Mouse (Mus musculus): ENCODE data around the gene Ank3. TPM values are rescaled to one million over a fixed set of nuclear protein-coding genes. Genes with fewer than 3 reads are reported as not detected.

The Ank3 gene
- total RNA-seq, 4 experiments from 2014 or later: 81.4 to 115 (median 89.6) TPM

GRCm38 (mm10) chr10:69571422-69571821 is 172.8 kb downstream of the Ank3 start:
- no peak for DNase-seq (ENCODE audit: low spot score in 2 of 2)

GRCm38 (mm10) chr10:69571972-69572371 is 173.4 kb downstream of the Ank3 start:
- no peak for DNase-seq (ENCODE audit: low spot score in 2 of 2)

GRCm38 (mm10) chr10:69573054-69573453 is 174.5 kb downstream of the Ank3 start:
- DNase-seq (ENCODE audit: low spot score in 2 of 2): no peak

DNA sequence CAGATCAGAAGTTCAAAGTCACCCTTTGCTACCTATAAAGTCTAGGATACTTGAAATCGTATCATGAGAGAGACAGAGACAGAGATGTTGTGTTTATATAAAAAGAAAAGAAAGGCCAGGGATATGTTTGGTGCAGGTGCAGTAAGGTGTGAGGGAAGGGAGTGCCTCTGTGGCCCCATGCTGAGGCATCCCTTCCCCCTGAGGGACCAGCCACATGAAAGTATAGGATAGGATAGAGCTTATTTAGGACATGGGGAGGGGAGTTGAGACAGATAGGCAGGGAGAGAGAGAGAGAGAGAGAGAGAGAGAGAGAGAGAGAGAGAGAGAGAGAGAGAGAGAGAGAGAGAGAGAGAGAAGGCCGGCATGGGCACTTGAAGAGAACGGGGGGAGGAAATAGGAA is 175.2 kb downstream of the Ank3 start:
- DNase-seq (ENCODE audit: low spot score in 2 of 2): no peak

DNA sequence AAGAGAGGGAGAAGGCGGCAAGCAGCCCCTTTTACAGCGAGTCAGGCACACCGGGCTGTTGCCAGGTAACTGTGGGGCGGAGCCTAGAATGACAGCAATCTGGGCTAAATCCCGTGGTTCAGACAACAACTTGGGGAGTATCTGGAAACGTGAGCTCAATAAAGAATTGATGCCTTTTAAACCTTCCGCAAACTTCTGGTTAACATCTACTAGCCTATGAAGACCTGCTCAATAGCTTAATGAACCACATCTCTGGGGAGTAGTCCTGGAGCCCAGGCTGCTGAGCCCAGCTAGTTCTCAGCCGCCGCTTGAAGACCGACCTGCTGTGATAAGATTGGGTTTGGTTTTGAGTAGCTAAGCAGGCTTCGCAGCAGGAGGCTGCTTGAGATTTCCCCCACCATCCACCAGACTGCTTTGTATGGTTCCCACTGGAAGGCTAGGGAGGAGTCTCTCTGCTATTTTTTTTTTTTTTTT is 175.7 kb downstream of the Ank3 start:
- DNase-seq (ENCODE audit: low spot score in 2 of 2): no peak

- DNase-seq (ENCODE audit: low spot score in 2 of 2): no peak
Measured at GRCm38 (mm10) chr10:69574894-69575293, 176.3 kb downstream of the Ank3 start.

DNA sequence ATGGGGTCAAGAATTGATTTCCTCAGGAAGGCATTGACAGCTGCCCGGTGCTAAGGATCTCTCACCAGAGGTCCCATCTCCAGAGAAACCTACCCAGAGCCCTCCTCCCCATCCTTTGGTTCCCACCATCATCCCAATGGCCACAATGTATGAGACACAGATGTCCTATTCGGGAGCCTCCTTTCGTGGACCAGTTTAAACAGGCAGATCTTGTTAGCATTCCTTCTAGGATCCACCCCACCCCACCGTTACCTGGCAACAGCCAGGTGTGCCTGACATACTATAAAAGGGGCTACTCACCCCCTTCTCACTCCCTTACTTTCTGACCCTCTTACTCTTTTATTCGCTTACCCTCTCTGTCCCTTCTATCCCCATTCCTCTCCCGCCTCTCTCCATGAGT is 176.9 kb downstream of the Ank3 start:
- no peak for DNase-seq (ENCODE audit: low spot score in 2 of 2)

DNA sequence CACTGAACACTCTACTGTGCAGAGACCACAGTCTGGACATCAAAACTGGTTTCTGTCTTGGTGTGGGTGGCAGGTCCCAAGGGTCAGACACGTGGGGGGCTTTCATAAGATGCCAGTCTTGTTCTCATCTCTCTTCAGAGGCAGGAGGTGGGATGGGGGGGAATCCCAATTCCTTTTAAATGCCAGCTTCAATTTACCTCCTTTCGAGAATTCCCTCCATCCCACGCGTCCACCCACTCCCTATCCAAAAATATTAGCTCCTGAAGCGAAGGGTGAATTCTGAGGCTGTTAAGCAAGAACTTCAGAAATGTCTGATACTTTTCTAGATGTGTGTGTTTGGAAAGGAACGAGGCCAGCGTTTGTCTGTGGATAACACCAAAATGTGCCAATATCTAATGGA is 177.7 kb downstream of the Ank3 start:
- DNase-seq (ENCODE audit: low spot score in 2 of 2): no peak

DNA sequence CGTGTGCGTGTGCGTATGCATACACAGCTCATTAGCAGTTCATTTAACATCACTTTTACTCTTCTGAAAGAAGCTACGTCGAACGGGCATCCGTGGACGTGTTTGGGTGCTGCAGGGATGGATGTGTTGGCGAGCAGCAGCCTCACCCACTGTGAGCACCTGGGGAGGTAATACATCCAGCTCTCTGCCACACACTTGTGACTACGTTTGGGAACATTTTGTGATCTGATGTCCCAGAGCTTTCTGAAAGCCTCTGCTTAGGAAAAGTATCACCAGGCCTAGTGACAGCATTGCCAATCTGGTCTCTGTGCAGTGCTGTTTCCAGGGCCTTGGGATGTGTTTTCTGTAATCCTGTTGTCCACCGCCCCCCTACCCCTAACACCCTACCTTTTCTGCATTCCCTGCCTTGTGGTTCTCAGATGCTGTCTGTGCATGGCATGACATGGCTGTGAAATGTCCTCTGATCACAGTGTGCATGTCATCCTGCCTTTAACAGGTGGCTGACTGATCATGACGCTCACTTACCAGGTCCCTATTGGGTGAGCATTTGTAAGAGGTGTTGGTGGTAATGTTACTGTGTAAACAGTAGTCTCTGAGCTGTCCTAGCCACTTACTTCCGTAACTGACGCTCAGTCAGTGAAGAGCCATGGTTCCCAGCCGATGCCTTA is 178.6 kb downstream of the Ank3 start:
- no peak for DNase-seq (ENCODE audit: low spot score in 2 of 2)

DNA sequence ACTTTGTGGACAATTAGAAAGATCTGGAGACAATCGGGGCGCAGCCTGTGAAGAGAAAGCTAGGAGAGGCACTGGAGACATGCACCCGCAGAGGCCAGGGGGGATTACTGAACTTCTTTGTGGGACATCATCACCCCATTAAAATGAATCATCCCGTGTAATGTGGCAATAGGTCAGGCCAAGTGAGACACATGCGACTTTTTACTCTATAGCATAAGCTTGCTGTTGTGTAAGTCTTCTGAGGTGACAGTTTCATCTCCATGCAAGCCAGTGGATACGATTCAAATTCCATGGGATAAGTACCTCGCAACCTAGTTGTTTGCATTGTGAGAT is 179.1 kb downstream of the Ank3 start:
- no peak for DNase-seq (ENCODE audit: low spot score in 2 of 2)

GRCm38 (mm10) chr10:69579585-69579984 is 181.0 kb downstream of the Ank3 start:
- no peak for DNase-seq (ENCODE audit: low spot score in 2 of 2)

DNA sequence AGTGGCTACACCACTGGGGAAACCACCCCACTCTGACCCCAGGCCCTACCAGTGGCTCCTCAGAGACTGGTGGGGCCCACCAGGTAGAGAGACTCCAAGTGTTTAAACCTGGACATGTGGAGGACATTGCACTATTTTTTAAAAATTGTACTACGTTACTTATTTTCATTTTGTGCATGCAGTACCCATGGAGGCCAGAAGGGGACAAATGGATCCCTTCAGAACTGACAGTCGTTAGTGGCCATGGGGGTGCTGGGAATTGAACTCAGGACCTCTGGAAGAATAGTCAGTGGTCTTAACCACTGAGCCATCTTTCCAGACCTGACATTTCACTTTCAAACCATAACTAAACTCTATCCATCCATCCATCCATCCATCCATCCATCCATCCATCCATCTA is 183.0 kb downstream of the Ank3 start:
- no peak for DNase-seq (ENCODE audit: low spot score in 2 of 2)

DNA sequence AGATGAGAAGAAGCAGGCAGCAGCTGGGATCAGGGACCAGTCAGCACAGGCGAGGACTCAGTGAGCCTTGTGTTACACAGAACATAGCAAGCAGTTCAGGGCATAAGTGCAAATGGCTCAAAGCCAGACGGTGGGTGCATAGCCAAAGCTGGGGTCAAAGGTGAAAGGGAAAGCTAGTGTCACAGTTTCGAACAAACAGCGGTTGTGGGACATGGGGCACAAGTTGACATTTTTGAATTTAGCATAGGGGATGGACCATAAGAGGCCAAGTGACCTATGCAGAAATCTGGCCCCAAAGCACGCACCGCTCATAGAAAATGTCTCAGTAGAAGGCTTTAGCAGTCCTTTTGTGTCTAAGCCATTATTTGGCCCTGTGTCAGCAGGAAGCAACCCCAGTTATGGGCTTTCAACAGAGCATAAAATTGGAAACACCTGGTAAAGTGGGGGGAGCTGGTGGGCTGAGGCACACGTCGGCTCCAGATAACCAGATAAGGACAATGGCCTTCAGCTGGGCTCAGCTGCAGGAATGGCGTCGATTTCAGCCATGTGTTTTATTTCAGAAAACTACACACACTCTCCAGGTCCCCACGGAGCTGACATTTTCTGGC is 185.4 kb downstream of the Ank3 start:
- no peak for DNase-seq (ENCODE audit: low spot score in 2 of 2)

- DNase-seq (ENCODE audit: low spot score in 2 of 2): no peak
Measured at GRCm38 (mm10) chr10:69584566-69584965, 186.0 kb downstream of the Ank3 start.

DNA sequence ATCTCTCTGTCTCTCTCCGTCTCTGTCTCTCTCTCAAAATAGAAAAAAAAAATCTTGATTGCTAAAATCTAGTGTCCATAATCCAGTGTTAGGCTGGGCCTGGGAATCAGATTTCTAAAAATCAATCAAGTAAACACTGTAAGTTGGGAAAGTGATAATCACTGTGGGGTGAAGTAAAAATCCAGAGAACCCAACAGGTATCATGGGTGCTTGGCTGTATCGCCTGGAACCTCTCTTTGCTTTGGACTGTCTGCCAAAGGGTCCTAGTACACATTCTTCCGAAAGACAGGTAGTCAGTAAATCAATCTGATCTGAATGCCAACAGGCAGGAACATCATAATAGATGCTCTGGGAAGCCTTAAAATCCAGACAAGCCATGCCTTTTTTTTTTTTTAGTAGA is 186.7 kb downstream of the Ank3 start:
- DNase-seq (ENCODE audit: low spot score in 2 of 2): no peak

GRCm38 (mm10) chr10:69594186-69595131 is 195.9 kb downstream of the Ank3 start:
- DNase-seq (ENCODE audit: low spot score in 2 of 2): peak; percentile 64 to 67

DNA sequence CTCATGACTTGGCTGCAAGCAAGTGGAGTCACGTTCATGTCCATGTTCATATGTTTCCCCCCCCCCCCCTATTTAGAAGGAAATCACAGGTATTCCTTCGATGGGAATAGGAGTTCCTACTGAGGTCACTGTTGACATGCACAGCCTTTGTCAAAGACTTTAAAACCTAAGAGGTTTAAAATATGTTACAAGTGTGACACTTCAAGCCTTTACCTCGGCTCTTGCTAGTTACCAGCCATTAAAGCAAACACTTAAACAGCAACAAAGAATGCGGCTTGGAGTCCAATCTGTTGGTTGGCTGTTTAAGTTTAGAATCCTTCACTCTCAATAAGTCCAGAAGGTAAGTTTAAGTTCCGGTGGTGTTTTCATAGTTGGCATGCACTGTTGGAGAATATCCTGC is 196.9 kb downstream of the Ank3 start:
- DNase-seq (ENCODE audit: low spot score in 2 of 2): no peak

DNA sequence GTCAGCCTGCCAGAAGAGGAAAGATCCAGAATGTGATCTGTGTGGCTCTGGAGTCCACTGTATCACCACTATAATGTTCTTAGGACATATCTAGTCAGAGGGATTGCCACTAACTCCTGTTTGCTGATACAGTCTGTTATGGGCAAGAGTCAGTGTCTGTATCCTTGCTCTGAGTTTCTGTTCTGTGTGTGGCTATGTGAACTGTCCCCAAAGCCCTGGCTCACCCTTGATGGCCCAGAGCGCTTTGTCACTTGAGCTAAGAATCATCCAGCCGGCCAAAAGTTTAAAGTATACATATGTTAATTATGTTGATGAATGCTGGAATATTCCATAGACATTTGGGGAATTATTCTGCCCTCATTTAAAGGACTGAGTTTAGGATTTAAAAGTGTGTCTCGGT is 202.9 kb downstream of the Ank3 start:
- DNase-seq (ENCODE audit: low spot score in 2 of 2): no peak

DNA sequence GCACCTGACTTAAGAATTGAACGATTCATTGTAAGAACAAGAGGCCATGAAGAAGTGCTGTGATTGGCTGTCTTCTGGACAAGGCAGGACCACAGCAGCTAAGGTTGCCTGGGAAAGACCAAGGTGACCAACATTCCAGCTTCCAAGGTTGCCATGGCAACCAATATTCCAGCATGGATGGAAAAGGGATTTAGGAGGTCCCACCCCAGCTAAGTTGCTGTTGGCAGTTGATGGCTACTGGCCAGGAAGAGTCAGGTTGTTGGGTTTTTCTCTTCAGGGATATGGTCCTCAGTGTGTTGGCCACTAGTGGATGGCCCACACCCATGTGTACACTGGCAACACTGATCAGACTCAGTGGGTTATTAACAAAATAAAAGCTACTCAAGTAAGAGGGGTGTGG is 204.1 kb downstream of the Ank3 start:
- DNase-seq (ENCODE audit: low spot score in 2 of 2): no peak

DNA sequence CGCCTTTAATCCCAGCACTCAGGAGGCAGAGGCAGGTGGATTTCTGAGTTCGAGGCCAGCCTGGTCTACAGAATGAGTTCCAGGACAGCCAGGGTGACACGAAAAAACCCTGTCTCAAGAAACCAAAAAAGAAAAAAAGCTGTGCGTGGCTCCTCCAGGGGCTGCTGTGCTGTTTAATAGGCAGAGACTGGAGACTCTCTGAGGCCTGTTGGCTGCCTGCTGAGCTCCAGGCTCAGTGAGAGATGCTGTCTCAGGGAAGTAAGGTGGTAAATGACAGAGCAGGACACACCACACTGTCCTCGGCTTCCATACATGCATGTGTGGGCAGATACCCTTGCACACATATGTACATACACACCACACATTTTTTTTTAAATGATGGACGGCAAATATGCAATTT is 206.0 kb downstream of the Ank3 start:
- DNase-seq (ENCODE audit: low spot score in 2 of 2): no peak

- no peak for DNase-seq (ENCODE audit: low spot score in 2 of 2)
Measured at GRCm38 (mm10) chr10:69605211-69605610, 206.6 kb downstream of the Ank3 start.

GRCm38 (mm10) chr10:69607611-69608119 is 209.1 kb downstream of the Ank3 start:
- no peak for DNase-seq (ENCODE audit: low spot score in 2 of 2)
